Mouse (Mus musculus) layer of hippocampus, adult 9-11 months (tissue): ENCODE results near the gene Unc79.

Source experiments
- DNase-seq: peaks from one replicate; pipeline ENCODE4 v3.0.0; 2022

Gene Unc79

DNA sequence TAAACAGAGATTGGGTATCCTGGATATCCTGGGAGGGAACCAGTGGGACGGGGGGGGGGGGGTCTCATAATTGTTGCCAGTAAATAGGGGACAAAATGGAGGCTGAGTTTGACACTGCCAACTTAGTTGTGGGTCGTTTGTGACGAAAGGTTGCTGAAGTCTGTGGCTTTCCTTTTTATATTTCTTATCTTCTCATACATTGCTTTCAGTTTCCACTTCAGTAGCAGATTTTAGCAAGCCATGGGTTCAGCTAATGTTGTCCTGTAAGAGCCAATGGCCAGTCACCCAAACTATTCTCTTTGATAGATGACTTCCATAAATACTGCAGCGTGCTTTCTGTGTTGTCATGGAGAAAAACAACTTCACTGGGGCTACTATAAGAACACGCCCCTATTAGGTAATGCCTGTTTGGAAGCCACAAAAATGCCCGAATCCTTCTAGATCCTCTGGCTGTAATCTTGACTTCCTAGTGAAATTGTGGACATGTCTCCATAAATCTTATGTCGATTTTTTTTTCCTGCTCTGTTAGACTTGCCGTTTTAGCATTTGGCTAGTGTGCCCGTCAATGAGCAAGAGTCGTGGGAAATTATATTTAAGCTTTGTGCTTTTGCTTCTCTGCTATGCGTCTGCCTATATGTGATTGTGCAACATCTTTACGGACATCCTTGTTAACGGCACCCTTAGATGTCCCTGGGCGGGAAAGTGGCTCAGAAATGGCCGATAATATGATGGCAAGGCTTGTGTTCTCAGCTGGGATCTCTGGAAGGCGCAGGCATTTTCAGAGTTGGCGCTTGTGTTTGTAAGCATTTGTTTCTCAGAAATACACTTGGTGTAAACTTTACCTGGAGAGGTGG lies 181.0 kb downstream of the Unc79 start:
- no peak for DNase-seq

DNA sequence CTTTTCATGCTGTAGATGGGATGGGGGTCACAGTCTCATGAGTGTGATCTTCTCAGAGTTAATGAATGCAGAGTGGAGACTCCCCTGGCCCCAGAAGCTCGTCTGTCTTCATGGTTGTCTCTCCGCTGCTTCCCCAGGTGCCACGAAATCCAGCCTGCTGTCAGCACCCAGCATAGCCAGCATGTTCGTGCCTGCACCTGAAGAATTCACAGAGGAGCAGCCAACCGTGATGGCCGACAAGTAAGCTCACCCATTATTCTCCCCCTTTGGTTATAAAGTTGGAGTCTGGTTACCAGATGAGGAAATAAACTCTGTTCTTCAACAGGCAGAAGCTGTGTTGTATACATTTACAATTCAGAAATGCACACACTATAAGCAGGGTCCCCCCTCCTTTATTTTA lies 182.8 kb downstream of the Unc79 start:
- no peak for DNase-seq

DNA sequence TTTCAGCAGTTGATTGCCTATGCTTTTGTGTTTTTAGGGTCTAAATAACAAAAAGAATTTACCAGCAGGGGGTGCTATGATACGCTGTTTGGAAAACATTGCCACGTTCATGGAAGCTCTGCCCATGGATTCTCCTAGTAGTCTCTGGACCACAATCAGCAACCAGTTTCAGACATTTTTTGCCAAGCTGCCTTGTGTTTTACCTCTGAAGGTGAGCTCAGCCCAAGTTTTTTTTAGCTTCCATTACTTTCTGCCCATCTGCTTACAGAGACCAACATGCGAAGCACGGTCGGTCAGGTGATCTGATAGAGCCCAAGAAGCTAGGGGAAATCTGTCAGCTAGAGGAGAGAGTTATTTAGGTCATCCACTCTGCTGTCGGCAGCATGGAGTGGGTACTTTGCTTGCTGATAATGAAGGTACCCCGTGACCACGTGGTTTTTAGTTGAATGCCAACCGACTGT lies 193.9 kb downstream of the Unc79 start:
- DNase-seq, result peak; percentile 40

DNA sequence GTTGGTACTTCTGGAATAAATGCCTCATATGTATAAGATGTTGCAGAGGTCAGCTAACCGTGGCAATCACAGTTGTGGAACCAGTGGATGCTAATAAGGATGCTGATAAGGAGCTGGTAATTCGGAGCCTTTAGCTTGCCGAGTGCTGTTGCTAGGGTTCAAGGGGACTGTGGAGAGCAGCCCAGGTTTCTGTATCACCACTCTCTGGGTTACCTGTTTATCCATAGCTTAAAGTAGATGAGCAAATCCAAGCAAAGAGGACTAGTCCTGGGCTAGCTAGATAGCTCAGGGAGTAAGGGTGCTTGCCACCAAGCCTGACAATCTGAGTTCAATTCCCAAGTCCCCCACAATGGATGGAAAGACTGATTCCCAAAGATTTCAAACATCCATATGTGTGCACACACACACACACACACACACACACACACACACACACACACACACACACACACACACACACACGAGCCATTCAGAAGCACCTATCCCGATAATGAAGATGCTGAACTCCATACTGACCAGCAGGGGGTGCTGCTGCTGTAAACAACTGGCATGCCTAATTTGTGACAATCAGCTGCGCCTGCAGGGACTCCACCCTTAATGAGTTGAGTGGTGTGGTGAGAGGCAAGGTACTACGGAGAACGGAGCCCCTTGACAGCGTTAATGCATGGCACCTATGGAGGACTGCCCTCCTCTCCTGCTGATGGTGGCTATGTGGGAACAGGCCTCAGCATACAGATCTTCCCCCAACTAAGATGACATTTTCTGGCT lies 195.3 kb downstream of the Unc79 start:
- no peak for DNase-seq

DNA sequence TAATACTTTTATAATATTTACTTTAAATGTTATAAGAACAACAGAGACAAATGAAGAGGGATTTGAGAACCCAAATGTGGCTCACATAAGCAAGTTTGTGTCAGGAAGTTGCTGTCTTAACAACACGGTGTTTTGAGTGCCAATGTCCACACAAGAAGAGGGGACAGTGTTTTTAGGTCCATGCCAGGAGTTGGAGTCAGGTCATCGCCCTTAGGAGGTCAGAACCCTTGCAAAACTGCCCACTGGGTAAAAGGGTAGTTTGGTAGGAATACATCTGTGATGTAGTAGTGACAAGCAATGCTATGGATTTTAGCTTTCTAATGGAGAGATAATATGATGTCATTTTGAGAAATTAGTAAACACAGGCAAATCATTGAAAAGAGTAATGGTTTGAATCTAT lies 201.6 kb downstream of the Unc79 start:
- no peak for DNase-seq

DNA sequence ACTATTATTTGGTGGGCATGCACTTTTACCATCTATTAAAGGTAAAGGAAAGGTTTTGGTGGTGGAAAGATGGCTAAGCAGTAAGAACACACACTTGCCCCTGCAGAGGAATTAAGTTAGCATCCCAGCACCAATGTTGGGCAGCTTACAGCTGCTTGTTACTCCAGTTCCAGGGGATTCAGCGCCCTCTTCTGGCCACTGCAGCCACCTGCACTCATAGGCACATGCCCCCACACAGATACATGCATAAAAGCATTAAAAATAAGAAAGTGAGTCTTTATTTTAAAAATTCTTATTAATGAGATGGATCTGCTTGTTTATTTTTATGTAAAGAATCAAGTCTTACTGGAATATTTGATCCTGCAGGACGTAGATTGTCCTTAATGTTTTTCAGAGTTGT lies 206.3 kb downstream of the Unc79 start:
- no peak for DNase-seq

DNA sequence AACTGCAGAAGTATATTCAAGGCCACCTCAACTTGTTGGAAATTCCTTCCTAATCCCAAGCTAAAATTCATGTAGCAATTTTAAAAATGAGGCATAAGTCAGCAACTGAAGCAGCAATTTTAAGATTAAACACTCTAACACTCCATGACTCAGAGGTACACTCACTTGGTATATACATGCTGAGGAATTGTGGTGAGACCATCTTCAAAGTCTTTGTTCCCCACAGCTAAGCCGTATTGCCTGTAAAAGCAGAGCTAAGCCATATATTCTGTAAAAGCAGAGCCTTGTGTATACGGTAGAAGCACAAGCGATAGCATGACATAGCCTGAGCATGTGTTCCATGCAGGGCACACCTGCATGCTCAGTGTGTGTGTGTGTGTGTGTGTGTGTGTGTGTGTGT lies 206.7 kb downstream of the Unc79 start:
- no peak for DNase-seq

DNA sequence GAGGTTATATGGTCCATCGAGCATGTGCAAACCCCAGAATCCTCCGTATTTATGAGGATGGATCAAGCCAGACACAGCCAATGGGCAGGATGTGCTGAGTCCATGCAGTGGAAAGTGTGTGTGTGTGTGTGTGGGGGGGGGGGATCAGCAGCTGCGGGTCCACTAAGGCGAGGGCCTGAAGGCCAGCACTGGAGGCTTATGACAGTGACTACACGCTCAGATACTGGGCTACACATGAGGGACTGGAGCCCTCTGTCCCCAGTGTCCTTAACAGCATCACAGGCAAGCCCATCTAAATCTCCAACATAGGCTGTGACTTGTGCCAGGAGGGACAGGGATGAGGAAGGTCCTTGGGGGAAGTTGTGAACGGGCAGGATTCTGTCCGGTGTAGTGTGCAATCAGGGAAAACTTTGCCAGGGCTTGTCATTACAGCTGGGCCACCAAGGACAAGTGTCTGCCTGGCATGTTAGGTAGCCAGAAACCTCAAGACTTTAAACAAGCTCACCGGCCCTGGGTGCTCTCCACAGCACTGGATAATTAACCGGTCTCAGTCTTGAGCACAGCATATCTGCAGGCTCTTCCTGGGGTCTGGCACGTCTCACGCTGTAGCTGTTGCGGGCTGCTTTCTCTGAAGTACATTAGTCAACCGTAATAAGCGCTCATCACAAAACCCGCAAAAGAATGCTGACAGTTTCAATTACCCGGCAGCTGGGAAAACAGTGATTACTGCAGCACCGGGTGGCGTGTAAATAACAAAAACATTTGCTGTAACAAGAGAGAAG lies 208.7 kb downstream of the Unc79 start:
- no peak for DNase-seq

DNA sequence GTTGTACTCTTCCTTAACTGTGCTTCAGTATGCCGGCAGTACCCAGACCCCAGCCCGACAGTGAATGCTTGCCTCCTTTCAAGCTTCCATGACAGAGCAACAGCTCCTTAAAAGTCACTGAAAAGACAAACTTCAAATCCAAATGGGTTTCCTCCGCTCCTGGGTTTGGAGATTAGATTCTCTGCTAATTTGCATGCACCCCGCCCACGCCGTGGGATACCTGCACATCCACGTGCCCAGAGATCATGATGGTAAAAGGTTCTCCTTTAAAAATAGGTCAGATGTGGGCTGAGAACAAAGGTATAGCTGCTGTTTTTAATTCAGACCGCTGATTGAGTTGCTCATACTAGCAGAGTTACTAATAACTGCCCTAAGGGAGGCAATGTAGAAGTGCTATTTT lies 210.4 kb downstream of the Unc79 start:
- DNase-seq, result no peak

DNA sequence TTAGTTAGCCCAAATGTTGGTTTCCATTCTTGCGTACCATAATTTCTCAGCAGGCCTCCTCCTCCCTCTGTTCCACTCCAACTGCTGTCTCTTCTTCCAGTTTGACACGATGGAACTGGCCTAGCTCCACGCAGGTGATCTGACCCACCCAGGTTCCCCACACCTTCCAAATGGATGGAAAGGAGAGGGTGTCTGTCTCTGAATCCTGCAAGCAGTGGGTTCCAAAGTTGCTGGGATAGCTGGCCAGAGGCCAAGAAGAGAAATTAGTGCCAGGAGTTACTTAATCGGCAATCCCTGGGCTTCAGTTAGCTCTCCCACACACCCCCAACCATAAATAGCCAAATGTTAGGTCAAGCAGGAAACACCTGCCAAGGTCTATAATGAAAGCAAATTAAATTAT lies 212.1 kb downstream of the Unc79 start:
- DNase-seq, result no peak

DNA sequence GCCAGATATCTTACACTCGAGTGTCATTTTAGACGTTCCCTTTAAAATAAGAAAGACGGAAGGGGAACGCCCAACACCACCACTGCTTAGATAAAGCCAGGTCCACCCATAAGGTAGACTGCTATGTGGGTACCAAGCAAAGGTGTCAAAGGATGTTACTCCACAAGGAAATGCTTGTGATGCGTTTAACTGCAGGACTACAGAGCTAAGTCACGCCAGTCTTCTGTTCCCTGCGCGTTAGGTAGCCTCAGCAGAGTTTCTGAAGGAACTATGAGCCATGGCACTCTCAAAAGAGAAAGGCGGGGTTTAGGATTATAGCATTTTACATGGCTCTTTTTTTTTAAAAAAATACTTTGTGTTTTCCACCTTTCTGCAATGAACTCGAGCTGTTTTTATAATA lies 214.9 kb downstream of the Unc79 start:
- no peak for DNase-seq

DNA sequence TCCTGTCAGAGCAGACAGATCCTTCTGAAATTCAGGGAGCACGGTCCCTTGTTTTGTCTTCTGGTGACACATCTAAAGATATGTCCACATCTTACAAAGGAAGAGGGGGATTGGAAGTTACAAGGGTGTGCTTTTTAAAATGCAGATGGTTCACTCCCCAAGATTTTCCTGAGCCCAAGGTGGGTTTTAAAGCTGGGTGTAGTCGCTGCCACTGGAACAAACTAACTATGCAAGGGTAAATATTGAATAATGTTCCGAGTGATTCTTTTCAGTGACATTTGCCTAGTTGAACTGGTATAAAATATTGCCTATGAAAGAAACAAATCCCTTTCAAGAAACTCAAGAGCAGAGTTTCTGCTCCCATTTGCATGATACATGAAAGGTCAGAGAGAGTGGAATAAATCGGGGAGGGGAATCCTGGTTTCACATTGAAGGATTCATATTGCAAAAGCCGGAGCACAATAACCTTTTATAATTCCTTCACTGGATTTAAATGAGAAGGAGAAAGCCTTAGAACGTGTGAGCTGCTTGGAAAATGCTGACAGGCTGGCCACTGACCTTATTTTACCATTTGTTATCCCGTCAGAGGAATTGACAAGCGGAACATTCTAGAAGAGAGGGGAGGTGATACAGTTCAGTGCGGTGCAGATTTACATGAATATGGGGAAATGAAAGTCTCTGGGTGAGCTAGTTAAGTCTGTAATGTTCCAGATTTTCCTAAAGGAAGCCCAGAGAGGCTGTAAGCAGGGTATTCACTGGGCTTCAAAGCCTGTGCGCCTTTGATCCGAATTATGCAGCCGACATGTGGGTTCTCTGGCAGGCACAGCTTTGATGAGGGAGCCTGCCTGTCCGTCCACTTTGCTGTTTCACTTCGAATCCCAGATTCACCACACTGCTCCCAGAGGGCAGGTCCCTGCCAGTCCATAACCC lies 215.7 kb downstream of the Unc79 start:
- DNase-seq, result no peak

DNA sequence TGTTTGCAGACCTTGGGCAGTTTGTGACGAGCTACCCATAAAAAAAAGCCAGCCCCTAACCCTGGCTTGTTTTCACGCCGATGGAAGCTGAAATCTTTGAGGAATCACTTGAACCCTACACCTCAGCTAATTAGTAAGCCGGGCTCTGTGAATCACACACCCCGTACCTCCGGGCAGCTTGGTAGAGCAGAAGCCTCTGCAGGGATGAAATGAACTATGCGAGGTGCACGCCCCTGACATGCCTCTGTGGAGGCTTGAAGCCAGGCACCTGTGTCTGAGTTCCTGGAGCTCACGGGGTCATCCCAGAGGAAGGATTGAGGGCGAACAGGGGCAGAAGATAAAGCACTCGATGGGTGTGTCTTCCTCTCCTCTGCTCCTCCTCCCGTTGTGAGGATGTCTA lies 220.2 kb downstream of the Unc79 start:
- DNase-seq, result no peak

DNA sequence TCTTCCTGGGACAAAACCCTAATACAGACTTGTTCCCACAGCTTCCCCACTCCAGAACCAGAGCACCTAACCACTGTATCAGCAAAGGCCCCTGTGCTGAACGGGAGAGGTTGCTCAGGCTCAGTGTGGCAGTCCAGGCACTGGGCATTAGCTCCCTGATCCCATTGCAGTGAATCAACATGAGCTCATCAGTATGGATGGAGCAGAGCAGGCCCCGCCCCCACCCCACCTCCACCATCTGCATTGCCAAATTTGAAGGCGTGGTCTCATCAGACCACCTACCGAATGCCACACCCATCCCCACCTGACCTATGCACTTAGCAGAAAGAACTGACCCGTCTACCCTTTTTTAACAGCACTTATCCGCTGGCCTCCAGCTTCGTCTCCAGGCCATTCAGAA lies 234.4 kb downstream of the Unc79 start:
- no peak for DNase-seq

DNA sequence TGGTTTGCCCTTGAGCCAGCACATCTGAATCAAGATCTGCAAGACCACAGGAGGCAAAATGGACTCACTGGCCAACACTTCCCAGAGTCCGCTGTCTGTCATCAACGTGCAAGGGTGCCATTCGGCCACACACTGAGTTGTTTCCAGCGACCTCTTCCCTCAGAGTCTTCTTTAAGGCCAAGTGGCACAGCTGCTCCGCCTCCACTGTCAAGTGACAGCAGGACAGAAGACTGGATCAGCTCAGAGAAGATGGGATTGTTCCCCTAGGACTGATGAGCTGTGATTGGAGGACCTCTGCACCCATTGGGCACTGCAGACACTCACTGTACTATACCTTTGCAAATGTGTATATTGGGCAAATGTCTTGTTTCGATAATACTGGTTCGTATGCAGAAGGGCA lies 238.4 kb downstream of the Unc79 start:
- no peak for DNase-seq

DNA sequence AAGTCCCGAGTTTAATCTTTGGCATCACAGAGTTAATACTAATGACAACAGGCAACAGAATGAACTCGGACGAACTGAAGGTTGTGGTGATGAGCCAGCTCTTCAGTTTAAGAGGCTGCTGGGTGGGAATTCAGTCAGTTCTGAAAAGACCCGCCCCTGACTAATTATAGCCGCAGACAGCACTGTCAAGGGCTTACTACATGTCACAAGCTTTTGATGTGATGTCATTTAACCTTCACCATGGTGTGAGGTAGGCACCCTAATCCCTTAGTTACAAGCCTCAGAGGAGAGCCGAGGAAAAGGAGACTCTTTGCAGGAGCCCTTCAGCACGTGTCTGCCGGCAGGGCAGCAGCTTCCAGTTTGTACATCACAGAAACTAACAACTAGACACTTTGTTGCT lies 239.6 kb downstream of the Unc79 start:
- DNase-seq, result no peak

DNA sequence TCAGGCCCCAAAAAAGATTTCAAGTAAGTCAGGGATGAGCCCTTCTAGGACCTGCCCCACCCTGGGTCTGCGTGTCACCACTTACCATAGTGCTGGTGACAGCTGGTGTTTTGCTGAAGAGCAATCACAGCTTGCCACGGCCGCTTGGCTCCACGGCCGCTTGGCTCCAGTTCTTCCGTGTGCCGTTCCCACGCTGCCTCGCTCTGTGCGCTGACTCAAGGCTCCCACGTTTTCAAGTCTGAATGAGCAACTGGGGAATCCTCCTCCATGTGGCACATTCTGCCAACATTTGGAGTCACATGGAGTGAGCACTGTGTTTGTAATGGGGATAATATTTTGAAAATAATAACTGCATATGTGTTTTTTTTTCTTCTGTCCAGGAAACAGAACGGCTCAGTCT lies 241.1 kb downstream of the Unc79 start:
- peak; percentile 84 for DNase-seq

DNA sequence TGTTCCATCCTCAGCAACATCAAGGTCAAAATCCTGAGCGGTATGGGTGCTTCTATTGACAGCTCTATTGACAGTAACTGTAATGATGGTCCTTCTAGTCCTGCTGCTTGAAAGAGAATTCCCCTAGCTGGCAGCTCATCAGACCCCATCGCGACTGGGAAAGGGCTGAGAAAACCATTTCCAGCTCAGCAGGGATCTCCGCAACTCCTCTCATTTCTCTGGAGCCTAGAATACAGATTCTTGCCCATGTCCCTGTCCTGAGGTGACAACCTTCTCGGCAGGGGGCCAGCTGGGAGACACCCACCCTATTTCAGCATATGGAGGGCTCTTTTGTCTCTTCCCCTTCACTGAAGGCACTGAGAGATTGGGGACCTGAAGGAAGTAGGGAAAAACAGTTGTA lies 244.3 kb downstream of the Unc79 start:
- DNase-seq, result no peak

DNA sequence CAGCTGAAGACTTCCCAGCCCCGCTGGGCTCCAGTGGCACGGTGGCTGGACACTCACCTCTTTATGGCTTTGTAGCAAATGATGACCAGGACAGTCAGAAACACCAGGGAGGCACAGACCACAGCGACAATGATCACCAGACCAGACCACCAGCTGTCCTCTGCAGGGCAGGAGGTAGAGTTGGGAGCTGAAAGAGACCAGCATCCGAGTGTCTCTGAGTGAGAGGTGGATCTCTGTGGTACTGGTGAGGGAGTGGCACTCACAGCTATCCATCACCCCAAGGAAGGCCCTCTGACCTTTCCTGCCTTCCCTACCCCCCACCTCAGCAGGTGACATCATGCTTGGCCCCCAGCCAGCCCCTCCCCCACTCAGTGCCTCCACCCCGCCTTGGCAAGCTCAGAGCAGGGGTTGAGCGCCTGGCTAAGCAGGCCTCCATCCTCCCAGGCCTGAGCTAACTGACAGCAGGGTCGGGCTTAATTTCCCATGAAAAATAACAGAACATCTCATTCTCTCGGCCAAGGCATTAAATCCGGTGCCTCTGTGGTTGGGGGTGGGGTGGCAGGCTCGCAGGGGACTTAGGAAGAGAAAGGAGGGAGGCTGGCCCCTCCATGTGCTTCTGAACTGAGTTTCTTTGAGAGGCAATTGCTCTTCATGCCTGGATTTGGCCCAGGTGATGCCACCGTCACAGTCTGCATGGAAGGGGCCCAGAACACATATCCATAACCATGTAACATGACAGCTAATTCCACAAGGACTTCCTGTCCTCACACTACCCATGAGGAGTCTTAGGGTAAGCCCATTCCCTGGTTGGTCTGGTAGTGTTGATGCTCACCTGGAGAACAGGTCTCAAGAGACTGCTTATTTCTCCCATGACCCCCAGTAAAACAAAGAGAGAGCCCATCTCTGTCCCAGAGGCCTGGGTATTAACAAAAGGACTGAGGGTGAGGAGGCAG lies 254.2 kb downstream of the Unc79 start:
- DNase-seq, result peak; percentile 49

DNA sequence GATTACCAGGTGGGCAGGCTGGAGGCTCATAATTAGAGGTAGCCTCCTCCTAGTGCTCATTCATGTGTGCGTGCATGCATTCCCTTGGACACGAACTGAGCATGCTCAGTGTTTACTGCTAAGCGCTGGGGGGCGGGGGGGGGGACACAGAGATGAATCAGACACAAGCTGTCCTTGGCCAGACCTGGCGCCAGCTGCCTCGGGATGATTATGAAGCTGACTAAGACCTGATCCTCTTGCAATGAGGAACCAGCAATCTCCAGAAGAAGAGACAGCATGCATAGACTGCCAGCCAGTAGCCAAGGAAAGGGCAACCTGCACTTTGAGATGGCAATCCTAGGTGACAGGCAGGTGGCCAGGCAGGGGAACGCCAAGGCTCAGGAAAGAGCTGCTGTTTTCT lies 256.9 kb downstream of the Unc79 start:
- DNase-seq, result peak; percentile 67

DNA sequence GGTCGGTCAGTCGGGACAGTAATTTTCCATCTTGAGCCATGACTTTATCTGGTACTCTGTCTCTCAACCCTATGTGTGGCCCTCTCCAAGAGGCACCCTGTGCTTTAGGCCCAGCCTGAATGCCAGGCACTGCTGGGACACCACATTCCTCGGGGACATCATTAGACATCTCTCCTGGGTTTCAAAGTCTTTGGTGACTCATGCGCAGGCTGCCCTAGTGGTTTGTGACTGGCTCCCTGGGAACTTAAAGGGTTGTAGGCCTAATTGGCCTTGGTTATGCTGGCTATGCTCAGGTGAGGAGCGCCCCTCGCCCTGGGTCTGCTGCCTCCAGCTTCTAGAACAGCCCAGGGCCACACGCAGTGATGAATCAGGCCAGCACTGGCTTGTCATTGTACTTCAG lies 260.9 kb downstream of the Unc79 start:
- DNase-seq, result no peak
